Mouse (Mus musculus) hindbrain, embryonic 16.5 days (tissue): Measurements from ENCODE around the gene Gm10382. TPM values are rescaled to one million over a fixed set of nuclear protein-coding genes. Genes with fewer than 3 reads are reported as not detected.

Source experiments
- ATAC-seq: fragments of 200-750 bp; cut with Nextera tagmentation; 2 replicates; pipeline ENCODE4 v1.8.0; 2017; ENCODE audit warnings: moderate TSS enrichment, moderate library complexity
- H3K27ac ChIP-seq: fragments of 300-500 bp; sonication (generic); 2 replicates; pipeline ENCODE4 v1.5.1; 2014; ENCODE audit warnings: low read depth, mild to moderate bottlenecking, control low read depth, low read length, moderate library complexity
- H3K27me3 ChIP-seq: fragments of 300-500 bp; sonication (generic); replicated peaks from 2 replicates; pipeline ENCODE4 v1.6.1; 2014; ENCODE audit warnings: low read length; ENCODE audit not compliant: control insufficient read depth, insufficient read depth
- H3K36me3 ChIP-seq: fragments of 300-500 bp; sonication (generic); 2 replicates; pipeline ENCODE4 v1.6.1; 2014; ENCODE audit warnings: mild to moderate bottlenecking, low read length, moderate library complexity, mixed read lengths; ENCODE audit not compliant: control insufficient read depth, insufficient read depth
- H3K4me1 ChIP-seq: fragments of 300-500 bp; sonication (generic); 2 replicates; pipeline ENCODE4 v1.6.1; 2014; ENCODE audit warnings: low read depth, low read length; ENCODE audit not compliant: control insufficient read depth, insufficient read depth
- H3K4me2 ChIP-seq: fragments of 300-500 bp; sonication (generic); 2 replicates; pipeline ENCODE4 v1.6.1; 2014; ENCODE audit warnings: mild to moderate bottlenecking, low read length, control low read depth, moderate library complexity
- H3K4me3 ChIP-seq: fragments of 300-500 bp; sonication (generic); 2 replicates; pipeline ENCODE4 v1.5.1; 2014; ENCODE audit warnings: mild to moderate bottlenecking, low read length, control low read depth, moderate library complexity
- H3K9ac ChIP-seq: fragments of 300-500 bp; sonication (generic); 2 replicates; pipeline ENCODE4 v1.6.1; 2014; ENCODE audit warnings: low read depth, mild to moderate bottlenecking, control low read depth, low read length, moderate library complexity
- H3K9me3 ChIP-seq: fragments of 300-500 bp; sonication (generic); 2 replicates; pipeline ENCODE4 v1.6.1; 2014; ENCODE audit warnings: mild to moderate bottlenecking, low read length, moderate library complexity; ENCODE audit not compliant: control insufficient read depth
- WGBS: fragments of 180-500 bp; shearing (Covaris S2); extraction: QIAGEN DNeasy Blood & Tissue Kit; methylation state at CpG from one replicate; pipeline ENCODE4 v1.1.7; 2014; 5-methylcytosine and 5-hydroxymethylcytosine counted together
- polyA plus RNA-seq: library from polyadenylated mRNA; unstranded; fragments of >200 nt; fragmentation: Nextera tagmentation; extraction: Ambion mirVana; gene quantifications from 2 replicates; pipeline ENCODE4 v1.2.1, GENCODE M21; 2015

Gene Gm10382
- polyA plus RNA-seq, 1 experiment from 2014 or later: 0.45 TPM

DNA sequence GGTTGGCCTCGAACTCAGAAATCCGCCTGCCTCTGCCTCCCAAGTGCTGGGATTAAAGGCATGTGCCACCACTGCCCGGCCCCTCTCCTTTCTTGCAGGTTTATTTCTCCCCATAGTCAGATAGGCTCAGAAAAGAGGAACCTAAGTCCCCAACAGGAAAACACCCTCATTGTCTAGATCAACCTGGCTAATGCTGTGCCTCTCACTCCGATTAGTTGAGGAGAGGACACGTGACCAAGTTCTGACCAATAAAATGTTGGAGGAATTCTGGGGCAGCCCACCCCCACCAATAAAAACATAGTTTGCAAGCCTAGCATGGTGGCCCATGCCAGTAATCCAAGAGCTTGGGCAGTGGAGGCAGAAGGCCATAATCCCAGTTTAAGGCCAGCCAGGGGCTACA lies 37.2 kb upstream of the Gm10382 start:
- Histone ChIP-seq H3K4me3 (no peak overlapping the region), H3K4me2 (no peak overlapping the region), H3K9me3 (no peaks in the 10 kb centered on the region), H3K9ac (no peak overlapping the region), H3K36me3 (no peaks in the 10 kb centered on the region), H3K27ac (no peak overlapping the region), H3K27me3 (no peaks in the 10 kb centered on the region), H3K4me1 (no peaks in the 10 kb centered on the region; the same call in 1 of the 2 replicates)
- 93% methylated on average over 5 of the region's 5 CpGs for WGBS
- ATAC-seq: no peak

- Histone ChIP-seq H3K27me3 (no peaks in the 10 kb centered on the region), H3K27ac (no peak overlapping the region), H3K4me1 (no peaks in the 10 kb centered on the region; the same call in 1 of the 2 replicates), H3K4me3 (no peak overlapping the region), H3K36me3 (no peaks in the 10 kb centered on the region), H3K9ac (no peak overlapping the region), H3K4me2 (no peak overlapping the region), H3K9me3 (no peaks in the 10 kb centered on the region)
- 97% methylated on average over 5 of the region's 5 CpGs for WGBS
- ATAC-seq: no peak
These were observed 36.3 kb upstream of the Gm10382 start for GRCm38 (mm10) chr5:125352781-125353294.

- 0 out of 2 replicates have a peak, but pooled peaks have one; percentile 37 for ATAC-seq
- H3K27me3 ChIP-seq: no peaks in the 10 kb centered on the region
- H3K4me3 ChIP-seq: no peak overlapping the region
- H3K4me2 ChIP-seq: no peak overlapping the region
- no peaks in the 10 kb centered on the region for H3K9me3 ChIP-seq
- H3K9ac ChIP-seq: no peak overlapping the region
- no peak overlapping the region for H3K27ac ChIP-seq
- H3K4me1 ChIP-seq: no peaks in the 10 kb centered on the region; the same call in 1 of the 2 replicates
- 40% methylated on average over 7 of the region's 7 CpGs for WGBS
- H3K36me3 ChIP-seq: no peaks in the 10 kb centered on the region
These were observed 34.1 kb upstream of the Gm10382 start for GRCm38 (mm10) chr5:125354885-125355492.

DNA sequence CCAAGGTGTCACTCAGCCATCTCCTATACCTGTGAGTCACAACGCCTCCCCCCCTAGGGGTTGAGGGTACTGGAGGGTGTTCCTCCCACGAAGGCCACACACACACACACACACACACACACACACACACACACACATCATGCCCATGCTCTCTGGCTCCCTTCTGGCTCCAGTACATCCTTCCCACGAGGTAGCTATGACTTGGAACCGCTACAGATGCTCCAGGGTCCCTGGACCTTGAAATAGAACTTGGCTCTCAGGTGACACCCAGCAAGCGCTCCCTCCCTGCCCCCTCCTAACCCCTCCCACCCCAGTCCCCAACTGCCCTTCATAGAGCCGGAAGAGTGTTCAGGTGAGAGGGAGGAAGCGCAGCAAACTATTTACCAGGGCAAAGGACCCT lies 33.5 kb upstream of the Gm10382 start:
- Histone ChIP-seq H3K36me3 (no peaks in the 10 kb centered on the region), H3K9me3 (no peaks in the 10 kb centered on the region), H3K4me1 (no peaks in the 10 kb centered on the region; the same call in 1 of the 2 replicates), H3K27me3 (no peaks in the 10 kb centered on the region), H3K9ac (no peak overlapping the region), H3K4me2 (no peak overlapping the region), H3K27ac (no peak overlapping the region), H3K4me3 (no peak overlapping the region)
- no peak for ATAC-seq
- 52% methylated on average over 7 of the region's 7 CpGs for WGBS

DNA sequence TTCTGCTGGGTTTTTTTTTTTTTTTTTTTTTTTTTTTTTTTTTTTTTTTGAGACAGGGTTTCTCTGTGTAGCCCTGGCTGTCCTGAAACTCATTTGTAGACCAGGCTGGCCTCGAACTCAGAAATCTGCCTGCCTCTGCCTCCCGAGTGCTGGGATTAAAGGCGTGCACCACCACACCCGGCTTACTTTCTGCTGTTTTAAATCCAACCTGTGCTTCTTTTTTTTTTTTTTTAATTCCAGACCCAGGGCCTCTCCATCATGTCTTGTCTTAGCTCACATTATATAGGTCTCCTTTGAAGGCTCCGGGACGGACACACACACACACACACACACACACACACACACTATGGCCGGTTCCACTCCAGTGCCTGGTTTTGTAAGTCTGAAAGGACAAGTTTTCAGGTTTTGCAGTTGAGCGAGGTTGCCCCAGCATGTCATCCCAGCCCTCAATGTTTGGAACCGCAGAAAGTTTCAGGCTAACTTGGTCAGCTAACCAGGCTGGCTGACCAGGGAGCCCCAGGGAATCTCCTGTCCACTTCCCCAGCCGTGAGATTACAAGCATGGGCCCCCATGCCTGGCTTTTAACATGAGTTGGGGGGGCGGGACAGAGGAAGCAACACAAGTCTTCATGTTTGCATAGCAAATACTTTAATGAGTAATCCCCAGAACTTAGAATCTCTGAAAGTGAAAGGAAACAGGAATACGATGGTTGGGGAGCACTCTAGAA lies 31.4 kb upstream of the Gm10382 start:
- H3K27ac ChIP-seq: no peak overlapping the region
- 80% methylated on average over 12 of the region's 12 CpGs for WGBS

GRCm38 (mm10) chr5:125358270-125358608 lies 30.9 kb upstream of the Gm10382 start:
- Histone ChIP-seq H3K4me2 (no peak overlapping the region), H3K27me3 (no peaks in the 10 kb centered on the region), H3K9ac (no peak overlapping the region), H3K27ac (no peak overlapping the region), H3K4me3 (no peak overlapping the region), H3K36me3 (no peaks in the 10 kb centered on the region), H3K9me3 (no peaks in the 10 kb centered on the region), H3K4me1 (no peaks in the 10 kb centered on the region; the same call in 1 of the 2 replicates)
- ATAC-seq: no peak
- 77% methylated on average over 5 of the region's 5 CpGs for WGBS

More for the DNA sequence above, 31.4 kb upstream of the Gm10382 start:
- H3K9me3 ChIP-seq: no peaks in the 10 kb centered on the region
- H3K9ac ChIP-seq: no peak overlapping the region
- no peaks in the 10 kb centered on the region for H3K36me3 ChIP-seq
- H3K4me3 ChIP-seq: no peak overlapping the region
- H3K4me1 ChIP-seq: no peaks in the 10 kb centered on the region; the same call in 1 of the 2 replicates
- H3K27me3 ChIP-seq: no peaks in the 10 kb centered on the region
- H3K4me2 ChIP-seq: no peak overlapping the region
- ATAC-seq: no peak

DNA sequence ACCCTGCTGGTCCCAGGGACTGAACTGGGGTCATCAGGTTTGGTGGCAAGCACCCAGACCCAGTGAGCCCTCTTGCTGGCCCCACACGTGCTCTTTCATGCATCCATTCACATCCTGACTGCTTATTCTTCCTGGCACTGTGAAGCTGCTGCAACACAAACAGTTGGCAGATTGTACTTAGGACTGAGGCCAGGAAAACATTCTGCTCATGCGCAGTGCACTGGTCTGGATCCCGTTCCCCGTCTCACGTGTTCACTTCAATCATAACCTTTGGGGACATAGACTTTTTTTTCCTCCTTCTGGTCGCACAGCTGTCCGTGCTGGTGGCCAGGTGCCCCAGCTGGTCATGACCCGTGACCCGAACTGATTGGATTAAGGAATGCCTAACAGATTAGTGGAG lies 28.6 kb upstream of the Gm10382 start:
- Histone ChIP-seq H3K27ac (no peak overlapping the region), H3K9me3 (no peaks in the 10 kb centered on the region), H3K4me2 (no peak overlapping the region), H3K9ac (no peak overlapping the region), H3K4me1 (no peaks in the 10 kb centered on the region), H3K36me3 (no peaks in the 10 kb centered on the region), H3K4me3 (no peak overlapping the region), H3K27me3 (no peaks in the 10 kb centered on the region)
- 63% methylated on average over 9 of the region's 9 CpGs for WGBS
- ATAC-seq: no peak

GRCm38 (mm10) chr5:125360981-125361510 lies 28.1 kb upstream of the Gm10382 start:
- Histone ChIP-seq H3K27me3 (no peaks in the 10 kb centered on the region), H3K4me3 (no peak overlapping the region), H3K4me1 (no peaks in the 10 kb centered on the region), H3K4me2 (no peak overlapping the region), H3K27ac (no peak overlapping the region), H3K9ac (no peak overlapping the region), H3K9me3 (no peaks in the 10 kb centered on the region), H3K36me3 (no peaks in the 10 kb centered on the region)
- 74% methylated on average over 16 of the region's 16 CpGs for WGBS
- ATAC-seq: no peak

DNA sequence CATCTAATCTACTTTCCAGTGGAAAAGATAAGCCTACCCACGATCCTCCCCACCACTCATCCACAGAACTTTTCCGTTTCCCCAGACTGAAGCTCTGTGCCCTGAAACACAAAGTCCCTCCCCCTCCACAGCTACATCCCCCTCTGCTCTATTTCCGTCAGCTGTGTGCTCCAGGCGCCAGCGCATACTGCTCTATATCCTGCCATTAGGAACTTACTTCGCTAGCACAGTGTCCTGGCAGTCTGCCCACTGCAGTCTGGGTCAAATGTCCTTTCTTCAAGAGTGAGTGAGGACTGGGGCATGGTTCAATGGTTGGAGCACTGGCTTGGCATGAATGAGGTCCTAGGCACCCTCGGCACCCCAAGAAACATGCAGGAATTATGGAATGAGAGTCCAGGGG lies 25.2 kb upstream of the Gm10382 start:
- no peaks in the 10 kb centered on the region for H3K36me3 ChIP-seq
- 78% methylated on average over 7 of the region's 7 CpGs for WGBS
- H3K27me3 ChIP-seq: no peaks in the 10 kb centered on the region
- H3K4me2 ChIP-seq: no peak overlapping the region
- no peak overlapping the region for H3K9ac ChIP-seq
- no peak for ATAC-seq
- H3K9me3 ChIP-seq: no peaks in the 10 kb centered on the region
- no peaks in the 10 kb centered on the region for H3K4me1 ChIP-seq
- no peak overlapping the region for H3K4me3 ChIP-seq
- no peak overlapping the region for H3K27ac ChIP-seq
